Mouse (Mus musculus): ENCODE measurements at regions not wholly inside any gene's neighbourhood (a gene's known extent, or its start where the extent isn't known, plus 50 kb on each side); places are given as distances from the start of the nearest gene placed in this dataset.

GRCm38 (mm10) chr14:84266217-84266616 is 177.1 kb upstream of the Pcdh17 start:
- H3K27ac ChIP-seq (ENCODE audit: low read length) = no peak overlapping the region
- no peak for ATAC-seq
- 79% methylated on average over 7 of the region's 7 CpGs for WGBS
- H3K4me1 ChIP-seq (ENCODE audit: control insufficient read depth, insufficient read depth, low read length) = no peaks in the 10 kb centered on the region
- no peak overlapping the region for H3K4me3 ChIP-seq (ENCODE audit: low read length)
- no peak overlapping the region for H3K4me2 ChIP-seq (ENCODE audit: low read depth, low read length)
- H3K27me3 ChIP-seq (replicated peaks; ENCODE audit: control insufficient read depth, insufficient read depth, low read length) = no peaks in the 10 kb centered on the region
- no peaks in the 10 kb centered on the region for H3K36me3 ChIP-seq (ENCODE audit: control insufficient read depth, insufficient read depth, low read length)
- H3K9ac ChIP-seq (ENCODE audit: low read depth, low read length) = no peak overlapping the region
- H3K9me3 ChIP-seq (ENCODE audit: control insufficient read depth, low read length) = no peaks in the 10 kb centered on the region

GRCm38 (mm10) chr14:84283440-84284203 is 159.7 kb upstream of the Pcdh17 start:
- ATAC-seq = peak; percentile 75
- H3K4me3 ChIP-seq (ENCODE audit: low read length) = no peak overlapping the region
- no peaks in the 10 kb centered on the region for H3K4me1 ChIP-seq (ENCODE audit: control insufficient read depth, insufficient read depth, low read length)
- H3K36me3 ChIP-seq (ENCODE audit: control insufficient read depth, insufficient read depth, low read length) = no peaks in the 10 kb centered on the region
- H3K9ac ChIP-seq (ENCODE audit: low read depth, low read length) = no peak overlapping the region
- 50% methylated on average over 6 of the region's 6 CpGs for WGBS
- no peaks in the 10 kb centered on the region for H3K9me3 ChIP-seq (ENCODE audit: control insufficient read depth, low read length)
- no peaks in the 10 kb centered on the region for H3K27me3 ChIP-seq (replicated peaks; ENCODE audit: control insufficient read depth, insufficient read depth, low read length)
- H3K27ac ChIP-seq (ENCODE audit: low read length) = no peak overlapping the region
- H3K4me2 ChIP-seq (ENCODE audit: low read depth, low read length) = no peak overlapping the region

- no peaks in the 10 kb centered on the region for H3K36me3 ChIP-seq (ENCODE audit: control insufficient read depth, insufficient read depth, low read length)
- no peaks in the 10 kb centered on the region for H3K4me1 ChIP-seq (ENCODE audit: control insufficient read depth, insufficient read depth, low read length)
- no peaks in the 10 kb centered on the region for H3K27me3 ChIP-seq (replicated peaks; ENCODE audit: control insufficient read depth, insufficient read depth, low read length)
- no peak overlapping the region for H3K27ac ChIP-seq (ENCODE audit: low read length)
- no peaks in the 10 kb centered on the region for H3K9me3 ChIP-seq (ENCODE audit: control insufficient read depth, low read length)
- ATAC-seq = no peak
- no peak overlapping the region for H3K4me2 ChIP-seq (ENCODE audit: low read depth, low read length)
- no peak overlapping the region for H3K4me3 ChIP-seq (ENCODE audit: low read length)
- H3K9ac ChIP-seq (ENCODE audit: low read depth, low read length) = no peak overlapping the region
- WGBS = 76% methylated on average over 1 of the region's 1 CpGs
Observed at GRCm38 (mm10) chr14:84320738-84321137, 122.6 kb upstream of the Pcdh17 start.

- Histone ChIP-seq H3K4me1 (ENCODE audit: control insufficient read depth, insufficient read depth, low read length) (no peaks in the 10 kb centered on the region), H3K4me2 (ENCODE audit: low read depth, low read length) (no peak overlapping the region), H3K27ac (ENCODE audit: low read length) (no peak overlapping the region), H3K4me3 (ENCODE audit: low read length) (no peak overlapping the region), H3K9me3 (ENCODE audit: control insufficient read depth, low read length) (no peaks in the 10 kb centered on the region), H3K9ac (ENCODE audit: low read depth, low read length) (no peak overlapping the region), H3K36me3 (ENCODE audit: control insufficient read depth, insufficient read depth, low read length) (no peaks in the 10 kb centered on the region), H3K27me3 (replicated peaks; ENCODE audit: control insufficient read depth, insufficient read depth, low read length) (no peaks in the 10 kb centered on the region)
- WGBS = 69% methylated on average over 2 of the region's 2 CpGs
- no peak for ATAC-seq
Observed at GRCm38 (mm10) chr14:84339604-84340003, 103.8 kb upstream of the Pcdh17 start.

Measured in intestine, embryonic 16.5 days (tissue).